Mouse (Mus musculus): ENCODE measurements around the gene Taf8. TPM values are rescaled to one million over a fixed set of nuclear protein-coding genes. Genes with fewer than 3 reads are reported as not detected.

Taf8 gene
- polyA plus RNA-seq, 1 experiment from 2014 or later, result 16.2 TPM

- 72% methylated on average over 11 of the region's 11 CpGs for WGBS
- H3K36me3 ChIP-seq (ENCODE audit: control insufficient read depth, insufficient read depth, low read length), result no peaks in the 10 kb centered on the region
- H3K4me3 ChIP-seq (ENCODE audit: control insufficient read depth in 1 of 2, insufficient read depth in 1 of 2, low read depth in 1 of 2, low read length in 2 of 2), result no peak overlapping the region
- peaks cover 19% of the 10 kb centered on the region in 2 experiments for H3K4me1 ChIP-seq (ENCODE audit: control insufficient read depth in 2 of 2, insufficient read depth in 2 of 2, low read length in 2 of 2)
- H3K27ac ChIP-seq (replicated peaks in 1 of 2; ENCODE audit: control insufficient read depth in 1 of 2, insufficient read depth in 1 of 2, low read depth in 2 of 2, low read length in 2 of 2), result no peak overlapping the region
- ATAC-seq (ENCODE audit: insufficient number of reproducible peaks, insufficient read depth, low FRiP score, low read depth), result no peak
- no peak overlapping the region for H3K9ac ChIP-seq (ENCODE audit: low read length)
- peaks cover 18% of the 10 kb centered on the region; the same call in 1 of the 2 replicates for H3K27me3 ChIP-seq (ENCODE audit: control insufficient read depth, insufficient read depth, low read length)
- peak overlapping the region; percentile 59 for H3K4me2 ChIP-seq (ENCODE audit: low read length)
- no peaks in the 10 kb centered on the region for H3K9me3 ChIP-seq (ENCODE audit: control insufficient read depth, low read length)
Observed at GRCm38 (mm10) chr17:47467659-47468058, 34.4 kb downstream of the Taf8 start.

GRCm38 (mm10) chr17:47466284-47466683 is 35.8 kb downstream of the Taf8 start:
- Histone ChIP-seq H3K27ac (replicated peaks in 1 of 2; ENCODE audit: control insufficient read depth in 1 of 2, insufficient read depth in 1 of 2, low read depth in 2 of 2, low read length in 2 of 2) (no peak overlapping the region), H3K4me2 (ENCODE audit: low read length) (no peak overlapping the region), H3K9ac (ENCODE audit: low read length) (no peak overlapping the region), H3K36me3 (ENCODE audit: control insufficient read depth, insufficient read depth, low read length) (no peaks in the 10 kb centered on the region), H3K9me3 (ENCODE audit: control insufficient read depth, low read length) (no peaks in the 10 kb centered on the region), H3K27me3 (ENCODE audit: control insufficient read depth, insufficient read depth, low read length) (peaks cover 18% of the 10 kb centered on the region; the same call in 1 of the 2 replicates), H3K4me3 (ENCODE audit: control insufficient read depth in 1 of 2, insufficient read depth in 1 of 2, low read depth in 1 of 2, low read length in 2 of 2) (no peak overlapping the region), H3K4me1 (ENCODE audit: control insufficient read depth in 2 of 2, insufficient read depth in 2 of 2, low read length in 2 of 2) (peaks cover 21% of the 10 kb centered on the region in 2 experiments)
- no peak for ATAC-seq (ENCODE audit: insufficient number of reproducible peaks, insufficient read depth, low FRiP score, low read depth)
- WGBS, result 43% methylated on average over 8 of the region's 9 CpGs

GRCm38 (mm10) chr17:47465016-47465415 is 37.1 kb downstream of the Taf8 start:
- no peak overlapping the region for H3K4me3 ChIP-seq (ENCODE audit: control insufficient read depth in 1 of 2, insufficient read depth in 1 of 2, low read depth in 1 of 2, low read length in 2 of 2)
- peaks cover 18% of the 10 kb centered on the region; the same call in 1 of the 2 replicates for H3K27me3 ChIP-seq (ENCODE audit: control insufficient read depth, insufficient read depth, low read length)
- WGBS, result 80% methylated on average over 11 of the region's 11 CpGs
- no peaks in the 10 kb centered on the region for H3K36me3 ChIP-seq (ENCODE audit: control insufficient read depth, insufficient read depth, low read length)
- ATAC-seq (ENCODE audit: insufficient number of reproducible peaks, insufficient read depth, low FRiP score, low read depth), result no peak
- H3K9me3 ChIP-seq (ENCODE audit: control insufficient read depth, low read length), result no peaks in the 10 kb centered on the region
- peaks cover 17 to 19% of the 10 kb centered on the region in 2 experiments for H3K4me1 ChIP-seq (ENCODE audit: control insufficient read depth in 2 of 2, insufficient read depth in 2 of 2, low read length in 2 of 2)
- H3K9ac ChIP-seq (ENCODE audit: low read length), result no peak overlapping the region
- no peak overlapping the region for H3K4me2 ChIP-seq (ENCODE audit: low read length)
- H3K27ac ChIP-seq (replicated peaks in 1 of 2; ENCODE audit: control insufficient read depth in 1 of 2, insufficient read depth in 1 of 2, low read depth in 2 of 2, low read length in 2 of 2), result no peak overlapping the region

- H3K27ac ChIP-seq (replicated peaks in 1 of 2; ENCODE audit: control insufficient read depth in 1 of 2, insufficient read depth in 1 of 2, low read depth in 2 of 2, low read length in 2 of 2), result no peak overlapping the region
Observed at GRCm38 (mm10) chr17:47464248-47464965, 37.7 kb downstream of the Taf8 start.

GRCm38 (mm10) chr17:47462728-47463388 is 39.2 kb downstream of the Taf8 start:
- Histone ChIP-seq H3K9ac (ENCODE audit: low read length) (no peak overlapping the region), H3K27me3 (ENCODE audit: control insufficient read depth, insufficient read depth, low read length) (peaks cover 15% of the 10 kb centered on the region; the same call in 1 of the 2 replicates), H3K4me2 (ENCODE audit: low read length) (no peak overlapping the region), H3K36me3 (ENCODE audit: control insufficient read depth, insufficient read depth, low read length) (no peaks in the 10 kb centered on the region), H3K27ac (replicated peaks in 1 of 2; ENCODE audit: control insufficient read depth in 1 of 2, insufficient read depth in 1 of 2, low read depth in 2 of 2, low read length in 2 of 2) (peak overlapping the region in 1 of 2 experiments; percentile 25; a peak in 2 of 4 replicates), H3K4me3 (ENCODE audit: control insufficient read depth in 1 of 2, insufficient read depth in 1 of 2, low read depth in 1 of 2, low read length in 2 of 2) (no peak overlapping the region), H3K4me1 (ENCODE audit: control insufficient read depth in 2 of 2, insufficient read depth in 2 of 2, low read length in 2 of 2) (peaks cover 17 to 23% of the 10 kb centered on the region in 2 experiments), H3K9me3 (ENCODE audit: control insufficient read depth, low read length) (no peaks in the 10 kb centered on the region)
- 36% methylated on average over 9 of the region's 9 CpGs for WGBS
- no peak for ATAC-seq (ENCODE audit: insufficient number of reproducible peaks, insufficient read depth, low FRiP score, low read depth)

More at GRCm38 (mm10) chr17:47464248-47464965, 37.7 kb downstream of the Taf8 start:
- WGBS, result 55% methylated on average over 12 of the region's 12 CpGs
- Histone ChIP-seq H3K9ac (ENCODE audit: low read length) (no peak overlapping the region), H3K4me3 (ENCODE audit: control insufficient read depth in 1 of 2, insufficient read depth in 1 of 2, low read depth in 1 of 2, low read length in 2 of 2) (no peak overlapping the region), H3K27me3 (ENCODE audit: control insufficient read depth, insufficient read depth, low read length) (peaks cover 18% of the 10 kb centered on the region; the same call in 1 of the 2 replicates), H3K4me2 (ENCODE audit: low read length) (no peak overlapping the region), H3K9me3 (ENCODE audit: control insufficient read depth, low read length) (no peaks in the 10 kb centered on the region), H3K36me3 (ENCODE audit: control insufficient read depth, insufficient read depth, low read length) (no peaks in the 10 kb centered on the region), H3K4me1 (ENCODE audit: control insufficient read depth in 2 of 2, insufficient read depth in 2 of 2, low read length in 2 of 2) (peaks cover 22% of the 10 kb centered on the region in 2 experiments)
- ATAC-seq (ENCODE audit: insufficient number of reproducible peaks, insufficient read depth, low FRiP score, low read depth), result no peak

- 44% methylated on average over 7 of the region's 7 CpGs for WGBS
- no peak overlapping the region; the same call in 1 of the 2 replicates for H3K4me2 ChIP-seq (ENCODE audit: low read length)
- ATAC-seq (ENCODE audit: insufficient number of reproducible peaks, insufficient read depth, low FRiP score, low read depth), result no peak
Observed at GRCm38 (mm10) chr17:47462209-47462608, 39.9 kb downstream of the Taf8 start.

GRCm38 (mm10) chr17:47461688-47462087 is 40.4 kb downstream of the Taf8 start:
- Histone ChIP-seq H3K36me3 (ENCODE audit: control insufficient read depth, insufficient read depth, low read length) (no peaks in the 10 kb centered on the region), H3K4me1 (ENCODE audit: control insufficient read depth in 2 of 2, insufficient read depth in 2 of 2, low read length in 2 of 2) (peaks cover 20 to 23% of the 10 kb centered on the region in 2 experiments), H3K9ac (ENCODE audit: low read length) (no peak overlapping the region), H3K27me3 (ENCODE audit: control insufficient read depth, insufficient read depth, low read length) (peaks cover 3% of the 10 kb centered on the region; the same call in 1 of the 2 replicates), H3K27ac (replicated peaks in 1 of 2; ENCODE audit: control insufficient read depth in 1 of 2, insufficient read depth in 1 of 2, low read depth in 2 of 2, low read length in 2 of 2) (no peak overlapping the region; a peak in 1 of 4 replicates), H3K4me3 (ENCODE audit: control insufficient read depth in 1 of 2, insufficient read depth in 1 of 2, low read depth in 1 of 2, low read length in 2 of 2) (no peak overlapping the region), H3K9me3 (ENCODE audit: control insufficient read depth, low read length) (no peaks in the 10 kb centered on the region), H3K4me2 (ENCODE audit: low read length) (no peak overlapping the region)
- no peak for ATAC-seq (ENCODE audit: insufficient number of reproducible peaks, insufficient read depth, low FRiP score, low read depth)
- 39% methylated on average over 3 of the region's 3 CpGs for WGBS

More at GRCm38 (mm10) chr17:47462209-47462608, 39.9 kb downstream of the Taf8 start:
- no peaks in the 10 kb centered on the region for H3K9me3 ChIP-seq (ENCODE audit: control insufficient read depth, low read length)
- peaks cover 17 to 23% of the 10 kb centered on the region in 2 experiments for H3K4me1 ChIP-seq (ENCODE audit: control insufficient read depth in 2 of 2, insufficient read depth in 2 of 2, low read length in 2 of 2)
- no peak overlapping the region; a peak in 1 of 4 replicates for H3K27ac ChIP-seq (replicated peaks in 1 of 2; ENCODE audit: control insufficient read depth in 1 of 2, insufficient read depth in 1 of 2, low read depth in 2 of 2, low read length in 2 of 2)
- no peaks in the 10 kb centered on the region for H3K36me3 ChIP-seq (ENCODE audit: control insufficient read depth, insufficient read depth, low read length)
- H3K9ac ChIP-seq (ENCODE audit: low read length), result no peak overlapping the region
- no peak overlapping the region for H3K4me3 ChIP-seq (ENCODE audit: control insufficient read depth in 1 of 2, insufficient read depth in 1 of 2, low read depth in 1 of 2, low read length in 2 of 2)
- H3K27me3 ChIP-seq (ENCODE audit: control insufficient read depth, insufficient read depth, low read length), result peaks cover 8% of the 10 kb centered on the region; the same call in 1 of the 2 replicates
